Mouse (Mus musculus) MEL (cell line): ENCODE results near the gene Ism1. TPM values are rescaled to one million over a fixed set of nuclear protein-coding genes. Genes with fewer than 3 reads are reported as not detected.

ENCODE experiments used
- DNase-seq: peaks from one replicate; pipeline ENCODE4 v3.0.0; 2011; ENCODE audit warnings: low read depth, low spot score
- H3K27ac ChIP-seq: 2 replicates; pipeline ENCODE4 v1.5.1; 2012; ENCODE audit warnings: low read depth, mild to moderate bottlenecking, control low read depth, low read length, moderate library complexity; ENCODE audit not compliant: control insufficient read depth
- H3K27me3 ChIP-seq, 2 experiments: fragments of 150-350 bp in 1 of 2; sonication (generic) in 1 of 2; 2 replicates each; pipeline ENCODE4 v1.6.1; 2012; ENCODE audit warnings: low read length in 2 of 2, mild to moderate bottlenecking in 2 of 2, improper control_type of control experiment in 1 of 2, moderate library complexity in 1 of 2; ENCODE audit not compliant: insufficient read depth in 2 of 2, control insufficient read depth in 1 of 2
- H3K36me3 ChIP-seq, 2 experiments: 2 replicates each; pipeline ENCODE4 v1.6.1; 2012 to 2014; ENCODE audit warnings: low read length in 2 of 2, improper control_type of control experiment in 1 of 2, inconsistent platforms in 1 of 2, mild to moderate bottlenecking in 1 of 2; ENCODE audit not compliant: insufficient read depth in 2 of 2, control insufficient read depth in 1 of 2
- H3K4me1 ChIP-seq, 2 experiments: fragments of 150-350 bp in 1 of 2; sonication (generic) in 1 of 2; 2 replicates each; pipeline ENCODE4 v1.6.1; 2012; ENCODE audit warnings: low read length in 2 of 2, improper control_type of control experiment in 1 of 2, mild to moderate bottlenecking in 1 of 2; ENCODE audit not compliant: insufficient read depth in 2 of 2, control insufficient read depth in 1 of 2
- H3K4me3 ChIP-seq, 2 experiments: fragments of 150-350 bp in 1 of 2; sonication (generic) in 1 of 2; 2 replicates each; pipeline ENCODE4 v1.5.1; 2012; ENCODE audit warnings: low read depth in 2 of 2, low read length in 2 of 2, mild to moderate bottlenecking in 2 of 2, moderate library complexity in 2 of 2, control low read depth in 1 of 2, improper control_type of control experiment in 1 of 2; ENCODE audit not compliant: control insufficient read depth in 1 of 2, insufficient read depth in 1 of 2
- H3K79me2 ChIP-seq: 2 replicates; pipeline ENCODE4 v1.6.1; 2012; ENCODE audit warnings: mild to moderate bottlenecking, low read length, moderate library complexity; ENCODE audit not compliant: control insufficient read depth, poor library complexity, insufficient read depth
- H3K9ac ChIP-seq: 2 replicates; pipeline ENCODE4 v1.6.1; 2012; ENCODE audit warnings: low read depth, mild to moderate bottlenecking, control low read depth, low read length, moderate library complexity; ENCODE audit not compliant: control insufficient read depth, poor library complexity, severe bottlenecking
- H3K9me3 ChIP-seq: fragments of 150-350 bp; sonication (generic); replicated peaks from 2 replicates; pipeline ENCODE4 v1.6.1; 2012; ENCODE audit warnings: mild to moderate bottlenecking, low read length, improper control_type of control experiment, moderate library complexity; ENCODE audit not compliant: insufficient read depth
- BHLHE40 ChIP-seq: IDR thresholded peaks from 2 replicates; pipeline ENCODE4 v1.6.1; 2012; ENCODE audit warnings: low read depth, mild to moderate bottlenecking, inconsistent platforms, low read length, improper control_type of control experiment, borderline replicate concordance
- CHD1 ChIP-seq: IDR thresholded peaks from 2 replicates; pipeline ENCODE4 v1.6.1; 2012; ENCODE audit warnings: low read depth, mild to moderate bottlenecking, inconsistent platforms, low read length, improper control_type of control experiment
- ELF1 ChIP-seq: IDR thresholded peaks from 2 replicates; pipeline ENCODE4 v1.6.1; 2014; ENCODE audit warnings: low read depth, mild to moderate bottlenecking, inconsistent platforms, low read length, improper control_type of control experiment, moderate library complexity
- ETS1 ChIP-seq: IDR thresholded peaks from 2 replicates; pipeline ENCODE4 v1.6.1; 2012; ENCODE audit warnings: low read depth, mild to moderate bottlenecking, inconsistent platforms, low read length, improper control_type of control experiment, moderate library complexity
- JUND ChIP-seq: IDR thresholded peaks from 2 replicates; pipeline ENCODE4 v1.6.1; 2011; ENCODE audit warnings: low read depth, mild to moderate bottlenecking, improper control_type of control experiment, low read length
- MAZ ChIP-seq: IDR thresholded peaks from 2 replicates; pipeline ENCODE4 v1.6.1; 2012; ENCODE audit warnings: low read depth, mild to moderate bottlenecking, inconsistent platforms, low read length, improper control_type of control experiment
- MEF2A ChIP-seq: IDR thresholded peaks from 2 replicates; pipeline ENCODE4 v1.6.1; 2014; ENCODE audit warnings: low read depth, mild to moderate bottlenecking, inconsistent platforms, low read length, improper control_type of control experiment; ENCODE audit not compliant: poor library complexity, insufficient replicate concordance, severe bottlenecking; ENCODE audit errors: extremely low read depth
- MXI1 ChIP-seq: IDR thresholded peaks from 2 replicates; pipeline ENCODE4 v1.6.1; 2011; ENCODE audit warnings: mild to moderate bottlenecking, low read depth, low read length, improper control_type of control experiment
- MYB ChIP-seq: IDR thresholded peaks from 2 replicates; pipeline ENCODE4 v1.6.1; 2011; ENCODE audit warnings: mild to moderate bottlenecking, low read depth, low read length, improper control_type of control experiment
- MYC ChIP-seq: IDR thresholded peaks from 2 replicates; pipeline ENCODE4 v1.6.1; 2011; ENCODE audit warnings: low read depth, mild to moderate bottlenecking, low read length, improper control_type of control experiment, moderate library complexity
- NELFE ChIP-seq: IDR thresholded peaks from 2 replicates; pipeline ENCODE4 v1.6.1; 2011; ENCODE audit warnings: low read depth, low read length, improper control_type of control experiment
- POLR2A ChIP-seq, 2 experiments: IDR thresholded peaks; 2 replicates each; pipeline ENCODE4 v1.6.1; 2011 to 2012; ENCODE audit warnings: low read length in 2 of 2, mild to moderate bottlenecking in 2 of 2, control low read depth in 1 of 2, improper control_type of control experiment in 1 of 2, low read depth in 1 of 2, moderate library complexity in 1 of 2; ENCODE audit not compliant: control insufficient read depth in 1 of 2, insufficient read depth in 1 of 2, poor library complexity in 1 of 2
- POLR2AphosphoS2 ChIP-seq: IDR thresholded peaks from 2 replicates; pipeline ENCODE4 v1.6.1; 2011; ENCODE audit warnings: low read length, improper control_type of control experiment
- RAD21 ChIP-seq: IDR thresholded peaks from 2 replicates; pipeline ENCODE4 v1.6.1; 2011; ENCODE audit warnings: mild to moderate bottlenecking, low read depth, low read length, improper control_type of control experiment
- TBP ChIP-seq: IDR thresholded peaks from 2 replicates; pipeline ENCODE4 v1.8.0; 2011; ENCODE audit warnings: low read depth, low read length, improper control_type of control experiment
- TCF12 ChIP-seq: IDR thresholded peaks from 2 replicates; pipeline ENCODE4 v1.6.1; 2014; ENCODE audit warnings: low read depth, mild to moderate bottlenecking, inconsistent platforms, low read length, improper control_type of control experiment, moderate library complexity
- ZC3H11A ChIP-seq: IDR thresholded peaks from 2 replicates; pipeline ENCODE4 v1.6.1; 2012; ENCODE audit warnings: low read depth, mild to moderate bottlenecking, inconsistent platforms, low read length, improper control_type of control experiment
- ZKSCAN1 ChIP-seq: IDR thresholded peaks from 2 replicates; pipeline ENCODE4 v1.6.1; 2012; ENCODE audit warnings: low read depth, mild to moderate bottlenecking, inconsistent platforms, low read length, improper control_type of control experiment, moderate library complexity
- ZMIZ1 ChIP-seq: IDR thresholded peaks from 2 replicates; pipeline ENCODE4 v1.6.1; 2012; ENCODE audit warnings: low read depth, mild to moderate bottlenecking, inconsistent platforms, low read length, improper control_type of control experiment, moderate library complexity
- polyA plus RNA-seq, 2 experiments: library from polyadenylated mRNA; stranded (reverse) in 1 of 2; unstranded in 1 of 2; fragments of >175 nt in 1 of 2; fragments of >200 nt in 1 of 2; gene quantifications; 2 replicates each; pipeline versions ENCODE4 v1.2.1 to v1.2.4; 2012; ENCODE audit warnings: low replicate concordance in 2 of 2, low read depth in 1 of 2; ENCODE audit not compliant: insufficient read length in 2 of 2, insufficient read depth in 1 of 2, missing spikeins in 1 of 2
- total RNA-seq: library from RNA; depleted of rRNA; stranded (reverse); fragments of 300-350 nt; gene quantifications from 2 replicates; pipeline ENCODE4 v1.2.3, GENCODE M21; 2012

The Ism1 gene
- total and polyA plus RNA-seq, 3 experiments = not detected

DNA sequence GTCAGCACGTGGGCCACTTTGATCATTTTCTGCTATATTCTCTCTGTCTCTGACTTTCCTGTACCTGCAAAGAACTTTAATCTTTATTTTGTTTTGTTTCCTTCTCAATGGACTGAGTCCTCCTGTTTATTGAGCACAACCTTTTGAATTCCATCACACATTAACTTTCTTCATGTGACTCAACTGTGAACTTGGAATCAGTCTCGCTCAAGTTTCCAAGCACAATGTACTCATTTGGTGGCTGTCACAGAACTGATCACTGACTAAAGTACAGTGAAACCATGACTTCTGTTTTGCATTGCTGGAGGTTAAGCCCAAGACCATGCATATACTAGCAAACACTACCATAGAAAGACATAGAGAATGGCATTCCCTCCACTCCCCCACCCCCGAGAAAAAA lies 15.5 kb downstream of the Ism1 start:
- Histone ChIP-seq H3K27me3 (no peaks in the 10 kb centered on the region), H3K27ac (no peak overlapping the region), H3K36me3 (no peaks in the 10 kb centered on the region), H3K4me3 (no peak overlapping the region), H3K79me2 (no peaks in the 10 kb centered on the region), H3K9ac (no peak overlapping the region), H3K9me3 (no peaks in the 10 kb centered on the region)
- TF ChIP-seq JUND (no peak), ZKSCAN1 (no peak), RAD21 (no peak), ZC3H11A (no peak), MAZ (no peak), MXI1 (no peak), NELFE (no peak), ELF1 (no peak), TBP (no peak), BHLHE40 (no peak), CHD1 (no peak), MEF2A (no peak), MYB (no peak), POLR2A (IDR thresholded peaks at IDR 0.05; ENCODE audit: control insufficient read depth in 1 of 2, insufficient read depth in 1 of 2, low read depth in 1 of 2, low read length in 2 of 2, poor library complexity in 1 of 2) (no peak)
- TF ChIP-seq, all 39 proteins: peak for 0
- H3K4me1 ChIP-seq = no peaks in the 10 kb centered on the region
- DNase-seq = no peak

DNA sequence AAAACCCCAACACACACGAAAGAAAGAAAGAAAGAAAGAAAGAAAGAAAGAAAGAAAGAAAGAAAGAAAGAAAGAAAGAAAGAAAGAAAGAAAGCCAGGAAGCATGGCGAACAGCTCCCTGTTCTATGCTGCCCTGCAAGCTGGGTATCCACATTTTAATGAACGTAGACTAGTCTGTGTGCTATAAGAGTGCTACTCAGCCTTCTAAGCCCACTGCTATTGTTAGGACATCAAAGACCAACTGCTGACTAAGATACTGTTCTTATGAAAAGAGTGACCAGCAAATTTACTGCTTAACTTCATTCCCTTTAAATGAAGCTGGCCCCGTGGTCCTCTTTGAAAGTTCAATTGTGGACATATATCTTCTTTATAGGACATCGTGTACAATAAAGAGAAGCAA lies 16.7 kb downstream of the Ism1 start:
- Histone ChIP-seq H3K79me2 (no peaks in the 10 kb centered on the region), H3K9me3 (no peaks in the 10 kb centered on the region), H3K27ac (no peak overlapping the region), H3K4me1 (no peaks in the 10 kb centered on the region), H3K27me3 (no peaks in the 10 kb centered on the region), H3K36me3 (no peaks in the 10 kb centered on the region), H3K9ac (no peak overlapping the region), H3K4me3 (no peak overlapping the region)
- TF ChIP-seq POLR2AphosphoS2 (no peak), ETS1 (no peak), TCF12 (no peak), MYC (no peak), ZMIZ1 (no peak), ZC3H11A (no peak)
- no peak for DNase-seq
